Mouse (Mus musculus) gastrocnemius, postnatal 4 days (tissue): ENCODE data around the gene Dlg2. TPM values are rescaled to one million over a fixed set of nuclear protein-coding genes. Genes with fewer than 3 reads are reported as not detected.

Experiments
- DNase-seq, 2 experiments: peaks; one replicate each; pipeline ENCODE4 v3.0.0; 2021 to 2022; ENCODE audit warnings: low spot score in 2 of 2, mixed read lengths in 2 of 2
- total RNA-seq, 2 experiments: library from RNA; stranded (reverse); gene quantifications; 2 replicates each; pipeline ENCODE4 v1.2.3; 2021

The Dlg2 gene
- total RNA-seq, 2 experiments from 2014 or later, result 4.1 to 4.5 TPM

DNA sequence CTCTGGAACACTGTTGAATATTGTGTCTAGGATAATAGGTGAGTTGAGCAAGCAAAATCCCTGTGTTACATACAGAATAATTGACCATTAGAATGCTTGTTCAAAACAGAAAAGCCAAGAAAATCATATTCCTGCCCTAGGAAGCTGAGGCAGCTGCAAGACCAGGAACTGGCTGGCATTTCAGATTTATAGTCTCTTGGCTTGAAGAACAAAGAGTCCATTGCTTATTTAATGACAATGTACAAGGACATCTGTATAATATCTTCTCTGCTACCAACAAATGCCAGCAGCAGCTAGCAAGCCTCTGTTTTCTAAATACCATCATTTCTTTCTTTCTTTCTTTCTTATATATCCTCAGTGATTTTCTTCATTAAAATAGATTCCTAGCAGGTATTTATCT, 1243.8 kb downstream of the Dlg2 start:
- no peak for DNase-seq

DNA sequence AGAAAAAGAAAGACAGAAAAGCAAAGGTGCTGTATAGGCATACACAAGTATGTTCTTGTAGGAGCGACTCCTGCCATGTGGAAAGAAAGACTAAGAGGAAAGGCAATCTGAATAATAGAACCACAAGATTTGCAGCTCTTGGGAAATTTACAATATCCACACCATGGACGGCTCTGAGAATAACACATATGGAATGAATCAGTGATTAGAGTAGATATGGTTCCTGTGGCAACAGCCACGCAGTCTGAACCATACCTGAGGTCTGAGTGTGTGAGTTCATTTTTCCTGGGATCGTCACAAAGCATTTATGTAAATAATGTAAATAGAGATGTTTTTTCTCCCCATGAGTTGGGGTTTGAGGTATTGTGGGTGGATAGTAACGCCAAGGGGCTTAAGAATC, 1247.9 kb downstream of the Dlg2 start:
- no peak for DNase-seq

DNA sequence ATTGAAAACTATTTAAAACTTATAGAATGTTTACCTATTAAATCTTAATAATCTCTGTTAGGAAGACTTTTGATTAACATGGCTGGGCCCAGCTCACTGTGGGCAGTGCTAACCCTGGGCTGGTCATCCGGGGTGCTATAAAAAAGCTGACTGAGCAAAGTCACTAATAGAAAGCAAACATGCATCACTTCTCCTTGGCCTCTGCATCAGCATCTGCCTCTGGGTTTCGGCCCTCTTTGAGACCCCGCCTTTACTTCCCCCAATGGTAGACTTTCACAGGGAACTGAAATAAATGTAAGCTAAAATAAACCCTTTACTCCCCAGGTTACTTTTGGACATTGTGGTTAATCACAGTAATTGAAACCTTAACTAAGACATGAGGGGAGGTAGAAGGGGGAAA, 1264.3 kb downstream of the Dlg2 start:
- no peak for DNase-seq

DNA sequence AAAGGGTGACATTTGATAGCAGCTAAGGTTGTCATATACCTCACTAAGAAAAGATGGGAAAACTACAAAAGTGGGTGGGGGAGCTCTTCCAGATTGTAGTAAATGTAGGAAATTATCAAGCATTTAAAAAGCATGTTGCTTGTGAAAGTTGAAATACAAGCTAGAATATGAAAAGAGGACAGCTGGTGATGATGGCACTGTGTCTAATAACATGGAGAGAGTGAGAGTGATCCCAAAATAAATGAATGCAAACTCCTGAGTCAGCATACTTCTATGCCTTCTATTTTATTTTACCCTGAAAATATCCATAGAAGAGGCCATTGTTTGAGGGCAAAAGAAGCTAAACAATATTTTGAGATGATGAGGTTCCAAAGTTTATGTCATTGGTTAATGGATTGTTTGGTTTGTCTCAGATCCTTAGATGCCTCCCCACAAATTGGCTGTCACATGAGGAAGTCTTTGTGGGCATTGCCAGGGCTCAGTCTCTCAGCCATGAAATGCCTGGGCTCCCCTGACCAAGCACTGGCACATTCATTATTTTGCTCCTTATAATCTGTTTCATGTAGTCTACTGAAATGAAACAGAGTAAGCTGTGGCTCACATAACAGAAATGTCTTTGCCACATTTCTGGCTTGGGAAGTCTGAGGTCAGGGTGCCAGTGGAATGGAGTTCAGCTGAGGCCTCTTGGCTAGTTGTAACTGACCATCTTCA, 1276.8 kb downstream of the Dlg2 start:
- no peak for DNase-seq

DNA sequence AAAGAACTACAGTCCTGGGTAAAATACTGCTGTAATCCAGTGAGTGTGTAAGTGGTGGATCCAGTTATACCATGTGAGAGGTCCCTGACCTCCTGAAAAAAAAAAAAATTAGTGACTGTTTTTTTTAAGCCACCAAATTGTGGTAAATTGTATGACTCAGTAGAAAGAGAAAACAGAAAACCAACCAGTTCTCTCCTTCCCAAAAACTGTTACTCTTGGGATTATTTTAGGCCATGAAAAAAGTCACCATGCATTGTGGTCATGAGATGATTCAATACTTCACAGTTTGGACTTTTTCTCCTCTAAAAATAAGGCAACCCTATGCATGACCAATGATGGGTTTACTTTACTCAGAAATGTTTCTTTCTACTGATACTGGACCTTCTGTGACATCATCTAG, 1291.2 kb downstream of the Dlg2 start:
- DNase-seq, result no peak

DNA sequence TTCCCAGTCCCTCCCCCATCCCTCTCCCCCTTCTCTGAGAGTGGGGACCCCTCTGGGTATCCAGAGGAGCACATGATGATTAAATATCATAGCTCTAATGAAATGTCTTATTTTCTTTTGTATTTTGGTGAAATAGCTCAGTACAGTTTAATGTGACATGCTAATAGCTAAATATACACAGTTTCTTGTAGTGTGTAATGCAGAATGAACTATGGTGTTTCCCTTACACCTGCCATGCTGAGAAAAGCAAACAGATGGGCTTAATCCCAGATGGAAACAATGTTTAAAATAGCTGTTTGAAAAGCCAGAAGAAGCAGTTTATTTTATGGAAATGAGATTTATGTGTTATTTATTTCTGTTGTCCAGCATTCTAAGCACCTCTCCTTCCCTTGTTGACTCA, 1302.2 kb downstream of the Dlg2 start:
- no peak for DNase-seq

DNA sequence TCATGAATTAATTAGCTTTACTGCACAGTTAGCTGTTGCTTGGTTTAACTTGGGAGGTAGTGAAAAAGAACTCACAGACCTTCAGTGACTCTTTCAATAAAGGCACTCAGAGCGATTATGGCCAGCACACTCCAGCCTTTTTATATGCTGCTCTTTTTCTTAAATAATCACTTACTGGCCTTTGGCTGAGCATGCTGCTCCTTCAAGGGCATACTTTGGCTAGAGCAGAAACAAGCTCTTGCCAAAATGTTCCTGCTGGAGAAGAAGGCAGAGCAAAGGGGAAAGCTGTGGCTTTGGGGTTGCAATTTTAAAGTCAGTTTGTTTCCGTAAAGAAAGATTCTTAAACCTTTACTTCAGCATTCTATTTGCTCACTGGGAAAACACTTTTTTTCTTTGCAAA, 1308.1 kb downstream of the Dlg2 start:
- DNase-seq, result no peak

DNA sequence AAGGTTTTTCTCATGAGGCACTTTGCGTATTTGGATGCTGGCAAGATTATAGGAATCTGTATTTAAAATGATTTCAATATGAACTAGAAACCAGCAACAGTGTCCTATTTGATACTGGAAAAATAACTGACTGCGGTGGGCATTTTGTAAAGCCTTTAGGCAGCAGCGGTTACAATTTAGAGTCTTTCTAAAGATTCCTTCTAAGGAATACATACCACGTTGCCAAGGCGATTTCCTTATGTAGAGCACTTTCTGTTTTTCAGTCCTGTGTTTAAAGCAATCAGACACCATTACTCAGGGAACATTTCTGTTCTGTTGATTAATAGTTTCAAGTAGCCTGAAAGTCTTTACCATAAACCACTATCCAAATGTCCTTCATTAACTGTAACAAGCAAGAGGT, 1309.0 kb downstream of the Dlg2 start:
- no peak for DNase-seq

DNA sequence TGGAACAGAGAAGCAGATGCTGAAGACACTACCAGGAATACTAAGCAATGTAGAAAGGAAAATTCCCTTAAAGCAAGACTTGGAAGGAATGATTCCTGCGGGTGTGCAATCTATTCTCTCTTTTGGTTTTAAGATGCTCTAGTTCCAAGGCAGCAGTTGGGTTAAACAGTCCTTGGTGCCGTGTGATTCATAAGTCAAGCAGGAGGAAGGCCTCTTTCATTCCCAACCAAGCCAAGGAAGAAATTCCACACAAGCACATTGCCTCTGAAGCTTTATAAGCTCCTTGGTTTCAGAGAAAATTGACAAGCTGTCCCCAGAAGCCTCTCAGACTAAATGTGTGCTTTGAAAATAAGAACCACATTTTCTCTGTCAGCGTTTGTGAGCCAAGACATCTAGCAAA, 1309.4 kb downstream of the Dlg2 start:
- DNase-seq, result no peak

DNA sequence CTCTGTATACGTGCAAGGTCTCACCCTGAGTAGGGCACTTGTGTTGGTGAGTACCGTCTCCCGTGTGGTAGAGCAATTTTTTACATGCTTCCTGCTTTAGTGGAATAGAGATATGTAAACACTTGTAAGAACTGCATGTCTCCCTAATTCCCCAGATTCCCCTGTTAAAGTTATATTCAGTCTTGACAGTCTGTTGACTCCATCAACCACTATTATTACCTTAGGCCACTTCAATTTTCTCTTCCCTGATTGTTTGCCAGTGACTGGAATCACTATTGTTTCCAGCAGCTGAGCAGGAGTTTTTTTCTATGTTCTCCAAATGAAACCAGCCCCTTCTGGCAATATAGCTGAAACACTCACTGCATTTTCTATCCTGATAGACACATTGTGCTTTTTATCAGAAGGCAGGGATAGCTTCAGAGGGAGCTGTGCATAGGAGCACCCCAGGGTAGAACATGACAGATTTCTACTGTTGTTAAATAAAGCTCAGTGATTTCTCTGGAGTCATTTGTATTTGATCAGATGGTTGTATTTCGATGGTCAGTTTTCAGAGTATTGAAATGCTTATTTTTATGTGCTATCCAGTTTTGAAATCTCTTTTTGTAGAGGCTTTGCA, 1314.6 kb downstream of the Dlg2 start:
- no peak for DNase-seq

DNA sequence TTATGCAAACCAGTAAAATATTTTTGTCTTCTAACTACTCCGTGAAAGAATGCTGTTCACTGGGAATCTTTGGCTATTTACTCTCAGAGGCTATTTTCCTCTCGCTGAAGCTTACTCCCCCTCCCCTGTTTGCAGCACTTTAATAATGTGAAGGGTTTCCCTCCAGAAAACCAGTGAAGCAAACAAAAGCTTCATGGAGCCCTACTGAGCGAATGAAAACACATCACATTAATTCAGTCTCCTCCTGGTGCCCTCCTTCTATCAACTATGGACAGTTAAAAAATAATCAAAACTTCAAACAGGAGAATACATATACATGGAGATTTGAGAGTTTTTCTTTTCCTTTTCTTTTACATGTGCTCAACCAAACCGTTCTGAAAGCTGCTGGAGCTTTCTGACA, 1330.2 kb downstream of the Dlg2 start:
- no peak for DNase-seq

DNA sequence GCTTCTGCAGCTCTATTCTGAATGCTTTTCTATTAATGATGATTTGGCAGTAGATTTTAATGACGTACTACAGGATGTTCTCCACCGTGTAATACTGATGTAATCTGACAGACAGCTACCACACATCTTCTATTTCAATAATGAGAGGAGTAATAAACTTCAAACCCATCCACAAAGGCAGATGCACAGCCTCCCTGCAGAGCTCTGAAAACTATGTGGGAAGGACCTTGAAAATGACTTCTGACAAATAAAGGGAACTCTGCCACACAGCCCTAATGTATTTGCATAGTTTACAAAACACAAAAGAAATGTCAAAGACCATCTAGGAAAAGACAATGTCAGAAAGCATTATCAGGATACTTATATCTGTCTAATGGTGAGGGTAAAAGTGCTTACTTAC, 1334.3 kb downstream of the Dlg2 start:
- no peak for DNase-seq

DNA sequence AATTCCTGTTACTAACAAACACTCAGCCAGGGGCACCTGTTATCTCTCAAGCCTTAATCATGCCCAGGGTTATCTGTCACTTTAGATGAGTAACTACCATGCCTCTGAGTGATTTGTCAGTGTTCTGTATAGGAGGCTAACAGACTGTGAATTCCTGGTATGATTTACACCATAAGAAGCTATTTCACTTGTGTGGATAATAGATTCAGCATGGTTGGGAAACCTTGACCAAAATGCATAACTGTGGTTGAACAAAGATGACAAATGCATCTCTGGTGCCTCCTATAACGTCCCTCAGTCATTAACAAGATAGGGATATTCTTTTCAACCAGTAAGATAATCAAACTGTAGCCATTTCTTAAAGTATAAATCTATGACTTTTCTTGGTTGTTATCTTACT, 1341.5 kb downstream of the Dlg2 start:
- DNase-seq, result no peak

DNA sequence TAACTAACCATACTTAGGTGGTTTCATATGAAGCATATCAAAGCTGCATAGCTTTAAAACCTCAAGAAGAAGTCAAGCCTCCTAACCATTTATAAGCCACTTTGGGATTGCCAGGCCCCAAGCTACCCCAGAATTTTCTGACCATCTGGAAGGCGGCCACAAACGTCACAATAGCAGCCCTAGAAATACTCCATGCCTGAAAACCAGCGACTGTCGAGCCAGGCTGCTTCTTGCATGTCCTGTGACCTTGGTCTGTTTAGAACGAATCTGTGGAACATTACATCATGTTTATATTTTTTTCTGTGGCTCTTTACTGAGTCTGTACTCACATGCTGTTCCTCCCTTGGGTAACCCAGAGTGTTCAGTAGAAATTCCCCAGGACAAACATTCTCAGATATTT, 1355.7 kb downstream of the Dlg2 start:
- no peak for DNase-seq

DNA sequence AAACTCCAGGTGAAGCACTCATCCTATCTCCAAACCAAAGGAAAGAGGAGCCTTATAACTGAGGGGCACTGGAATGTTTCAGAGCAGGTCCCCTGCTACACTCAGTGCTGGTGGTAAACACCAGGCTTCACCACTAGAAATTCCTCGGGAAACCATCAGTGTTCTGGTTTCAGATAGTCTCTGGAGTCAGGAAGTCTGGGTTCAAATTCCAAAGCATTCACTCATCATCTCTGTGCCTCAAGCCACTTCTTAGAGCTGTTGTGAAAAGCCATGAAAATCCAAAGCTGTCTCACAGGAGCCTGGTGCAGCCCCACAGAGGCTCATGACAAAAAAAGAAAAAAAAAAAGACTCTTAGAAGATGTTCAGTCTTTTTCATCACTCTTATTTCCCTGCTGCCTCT, 1369.3 kb downstream of the Dlg2 start:
- DNase-seq, result no peak

DNA sequence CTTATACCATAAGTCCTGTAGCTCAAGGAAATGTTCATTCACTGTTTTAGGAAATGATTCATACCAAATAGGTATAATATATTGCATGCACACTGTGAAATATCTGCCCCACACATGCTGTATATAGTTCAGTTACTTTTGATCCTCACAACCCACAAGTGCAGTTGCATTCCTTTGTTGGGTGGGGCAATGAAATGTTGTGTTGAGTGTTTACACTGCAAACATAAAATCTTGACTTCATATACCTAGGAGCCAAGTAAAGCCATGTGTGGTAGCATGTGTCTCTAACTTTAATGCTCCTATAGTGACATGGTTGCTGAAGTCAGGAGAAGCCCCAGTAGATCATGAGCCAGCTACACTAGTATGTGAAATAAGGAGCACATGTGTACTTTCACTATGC, 1372.9 kb downstream of the Dlg2 start:
- no peak for DNase-seq

DNA sequence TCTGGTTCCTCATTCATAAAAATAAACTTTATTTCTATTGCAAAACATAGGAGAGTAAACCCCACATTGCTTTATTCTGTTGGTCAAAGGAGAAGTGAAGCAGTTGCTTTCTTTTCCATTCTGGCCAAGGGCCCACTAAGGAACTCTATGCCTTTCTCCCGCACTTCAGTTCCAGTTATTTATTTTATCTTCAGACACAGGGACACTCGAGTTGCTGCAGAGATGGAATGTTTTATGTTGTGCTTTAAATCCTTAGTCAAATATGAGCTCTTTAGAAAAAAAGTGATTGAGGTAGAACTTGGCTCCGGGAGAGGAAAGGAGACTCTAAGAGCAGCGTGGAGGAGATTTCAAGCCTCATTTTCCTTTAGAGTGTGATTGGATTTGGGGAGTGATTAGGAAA, 1377.2 kb downstream of the Dlg2 start:
- DNase-seq, result no peak

DNA sequence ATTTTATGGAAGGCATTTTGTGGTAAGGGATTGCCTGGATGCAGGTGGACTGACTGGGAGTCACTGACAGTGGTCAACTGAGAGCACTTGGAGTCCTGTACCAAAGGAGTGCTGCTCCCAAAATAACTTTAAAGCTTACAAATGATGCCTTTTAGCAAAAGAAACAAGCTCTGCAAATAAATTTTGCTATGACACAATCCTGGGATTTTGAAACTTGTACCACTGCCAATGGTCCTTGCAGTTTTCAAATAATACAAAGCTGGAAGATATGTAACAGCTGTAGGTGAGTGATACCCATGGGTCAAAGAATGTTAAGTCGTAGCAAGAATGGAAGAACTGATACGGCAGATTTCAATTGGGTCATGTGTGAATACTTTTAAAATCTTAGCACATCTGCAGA, 1380.5 kb downstream of the Dlg2 start:
- DNase-seq, result no peak

DNA sequence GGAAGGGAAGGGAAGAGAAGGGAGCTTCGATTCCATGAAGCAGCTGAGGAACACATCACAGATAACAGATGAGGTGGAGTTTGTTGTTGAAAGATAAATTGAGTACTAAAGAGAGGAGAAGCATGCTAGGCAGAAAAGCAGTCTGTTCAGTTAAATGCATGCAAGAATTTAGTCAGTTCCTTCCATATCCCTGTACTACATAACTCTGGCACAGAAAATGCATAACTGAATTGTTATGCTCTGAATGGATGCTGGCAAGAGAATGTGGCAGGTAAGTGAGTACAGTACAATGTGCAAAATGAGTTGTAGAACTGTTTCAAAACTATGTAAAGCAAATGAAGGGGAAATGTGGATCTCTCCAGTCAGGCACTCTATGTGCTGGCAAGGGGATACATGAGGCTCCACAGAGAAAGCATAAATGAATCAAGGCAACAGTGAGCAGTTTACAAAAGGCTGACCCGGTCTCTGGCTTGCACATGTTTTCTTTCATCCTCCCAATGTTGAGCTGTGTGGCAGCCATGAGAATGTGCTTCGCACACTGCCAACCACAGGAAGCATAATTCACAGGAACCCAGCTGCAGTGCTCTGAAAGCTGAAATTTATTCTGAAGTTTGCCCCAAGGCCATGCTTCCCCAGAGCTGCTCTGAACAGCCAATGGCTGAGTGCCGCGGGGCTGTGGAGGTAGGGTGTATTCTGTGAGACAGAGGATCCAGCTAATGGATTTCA, 1386.5 kb downstream of the Dlg2 start:
- DNase-seq, result no peak

DNA sequence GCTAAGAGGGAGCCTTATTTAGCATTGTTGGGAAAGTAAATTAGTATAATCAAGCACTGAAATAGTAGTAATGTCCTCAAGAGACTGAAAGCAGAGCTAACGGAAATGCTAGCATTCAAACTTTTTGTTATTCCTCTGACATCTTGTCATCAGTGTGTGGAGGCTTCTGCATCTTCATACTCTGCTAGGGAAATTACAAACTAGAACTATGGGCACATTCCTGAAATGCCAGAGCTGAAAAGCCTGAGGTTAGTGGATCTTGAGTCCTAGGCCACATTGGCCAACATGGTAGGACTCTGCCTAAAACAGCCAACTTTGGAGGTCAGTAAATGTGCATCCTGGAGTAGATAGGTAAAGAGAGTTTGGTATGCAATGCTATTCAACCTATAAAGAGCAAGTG, 1392.4 kb downstream of the Dlg2 start:
- DNase-seq, result no peak

DNA sequence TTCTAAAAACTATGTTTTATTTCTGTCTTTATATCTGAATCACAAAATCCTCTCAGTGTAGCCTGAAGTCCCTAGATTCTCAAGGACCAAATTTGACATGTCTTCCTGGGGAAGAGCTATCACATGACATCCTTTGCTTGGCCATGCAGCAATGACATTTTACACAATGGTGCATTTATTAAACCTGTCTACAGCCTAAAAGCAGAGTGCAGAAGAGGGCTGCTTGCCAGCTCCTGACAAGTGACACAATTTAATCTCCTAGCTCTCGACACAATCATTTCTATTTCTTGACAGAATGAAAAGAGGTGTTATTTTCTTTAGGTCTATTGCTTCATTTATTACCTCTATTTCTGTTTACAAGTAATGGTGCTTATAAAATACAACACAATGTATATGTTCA, 1400.4 kb downstream of the Dlg2 start:
- DNase-seq, result no peak

DNA sequence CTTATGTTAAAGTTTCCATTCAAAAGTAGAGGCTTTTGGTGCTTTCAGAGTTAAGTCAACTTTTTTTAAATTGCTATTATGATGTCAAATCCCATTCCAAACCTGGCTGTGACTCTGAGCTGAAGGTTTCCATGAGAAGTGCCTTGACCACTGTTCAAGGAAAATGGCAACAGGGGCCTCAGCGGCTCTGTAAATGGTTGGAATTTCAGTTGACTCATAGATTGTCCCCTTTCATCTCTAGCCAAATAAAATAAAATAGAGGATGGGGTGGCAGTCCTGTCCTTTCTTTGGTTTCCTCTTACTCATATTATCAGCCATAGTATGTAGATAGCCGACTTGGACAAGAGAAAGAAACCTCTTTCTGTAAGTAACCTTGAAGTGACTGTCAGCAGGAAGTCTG, 1401.3 kb downstream of the Dlg2 start:
- no peak for DNase-seq

DNA sequence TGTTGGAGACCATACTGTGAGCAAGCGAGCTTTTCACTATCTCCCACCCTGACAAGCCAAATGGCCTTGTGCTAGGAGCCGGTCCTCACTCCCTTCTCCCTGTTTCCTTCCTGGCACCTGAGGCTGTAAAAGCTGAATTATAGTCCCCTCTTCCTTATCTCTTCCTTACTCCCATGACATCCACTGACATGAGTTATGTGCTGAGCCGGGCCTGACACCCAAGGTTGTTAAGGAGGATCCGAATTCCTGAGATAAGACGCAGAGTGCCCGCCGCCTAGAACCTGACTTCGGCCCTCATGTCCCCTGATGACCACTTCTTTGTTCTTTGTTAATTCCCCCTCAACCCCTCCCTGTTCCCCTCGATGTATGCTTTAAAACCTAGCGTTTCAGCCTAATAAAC, 1409.9 kb downstream of the Dlg2 start:
- no peak for DNase-seq
